Comparison of ENCODE assay signal across 8 mouse cellular contexts in genomic region chr5:65561125-65561893, GRCm38 (mm10). TPM values are rescaled to one million over a fixed set of nuclear protein-coding genes. Genes with fewer than 3 reads are reported as not detected.
DNase-seq lines count a peak whose midpoint lies in the region; ATAC-seq and TF ChIP-seq lines count a peak whose summit lies in the region.
"Had no signal": no experiment of that assay in that cellular context is flagged by ENCODE, and none has a peak within 500 bp of the region (broad histone marks: within the 10 kb centered on the region; RNA-seq: fewer than 3 reads in every experiment).

No protein-coding gene starts in this region.

- no peak for DNase-seq in kidney, adult 2 months
- peak; percentile 93 for DNase-seq in ZHBTc4 (ENCODE audit: low read depth, low spot score)
- peak; percentile 43 for DNase-seq in cerebellum, adult 9-11 months
- peak; percentile 15 for DNase-seq in midbrain, embryonic 14.5 days
- no peak for DNase-seq in adrenal gland, postnatal 14 days
- DNase-seq in right cerebral cortex, adult 18-20 months, result no peak
- DNase-seq: right cerebral cortex, postnatal 25 days had no signal

- peak; percentile 49; the same call in 1 of the 2 replicates for ATAC-seq in kidney, embryonic 16.5 days (ENCODE audit: low FRiP score, low TSS enrichment)
- no peak for ATAC-seq in midbrain, embryonic 14.5 days (ENCODE audit: low FRiP score, low TSS enrichment)

- TF ChIP-seq CTCF in kidney, adult 2 months (conservative IDR thresholded peaks at IDR 0.05; ENCODE audit: insufficient read depth, insufficient read length, low read depth, low read length), result no peak

- 0 out of 2 replicates have a peak, but pooled peaks cover 3% of the 10 kb centered on the region for H3K36me3 ChIP-seq in kidney, embryonic 16.5 days (ENCODE audit: insufficient read depth, low read length)
- H3K36me3 ChIP-seq in kidney, adult 2 months (ENCODE audit: control insufficient read depth, insufficient read depth, low read length), result no peaks in the 10 kb centered on the region
- H3K36me3 ChIP-seq in midbrain, embryonic 14.5 days (ENCODE audit: control insufficient read depth, insufficient read depth, low read length), result 0 out of 2 replicates have a peak, but pooled peaks cover 2% of the 10 kb centered on the region

- no peak overlapping the region for H3K9ac ChIP-seq in kidney, embryonic 16.5 days (replicated peaks; ENCODE audit: low read length)
- H3K9ac ChIP-seq in midbrain, embryonic 14.5 days (replicated peaks; ENCODE audit: low read length), result peak overlapping the region; percentile 31; the same call in 1 of the 2 replicates

- H3K27me3 ChIP-seq in kidney, embryonic 16.5 days (ENCODE audit: insufficient read depth, low read length), result no peaks in the 10 kb centered on the region
- H3K27me3 ChIP-seq in kidney, adult 2 months (replicated peaks; ENCODE audit: control insufficient read depth, insufficient read depth, low read length), result no peaks in the 10 kb centered on the region
- H3K27me3 ChIP-seq in midbrain, embryonic 14.5 days (ENCODE audit: control insufficient read depth, insufficient read depth, low read length), result no peaks in the 10 kb centered on the region

- 43% methylated on average over 17 of the region's 20 CpGs for WGBS in kidney, embryonic 16.5 days
- 49% methylated on average over 20 of the region's 20 CpGs for WGBS in kidney, adult 2 months
- WGBS in midbrain, embryonic 14.5 days, result 27% methylated on average over 19 of the region's 20 CpGs

- peaks cover 9% of the 10 kb centered on the region for H3K4me1 ChIP-seq in kidney, embryonic 16.5 days (ENCODE audit: insufficient read depth, low read length)
- peaks cover 4% of the 10 kb centered on the region; the same call in 1 of the 2 replicates for H3K4me1 ChIP-seq in kidney, adult 2 months (ENCODE audit: control insufficient read depth, insufficient read depth, low read length)
- H3K4me1 ChIP-seq in midbrain, embryonic 14.5 days (ENCODE audit: control insufficient read depth, insufficient read depth, low read length), result no peaks in the 10 kb centered on the region

- no peaks in the 10 kb centered on the region for H3K9me3 ChIP-seq in kidney, embryonic 16.5 days (ENCODE audit: low read length)
- H3K9me3 ChIP-seq in midbrain, embryonic 14.5 days (ENCODE audit: control insufficient read depth, low read length), result no peaks in the 10 kb centered on the region

- H3K4me2 ChIP-seq in kidney, embryonic 16.5 days (replicated peaks; ENCODE audit: low read depth, low read length), result no peak overlapping the region
- no peak overlapping the region for H3K4me2 ChIP-seq in midbrain, embryonic 14.5 days (ENCODE audit: low read length)

- TF ChIP-seq POLR2A in kidney, adult 2 months (IDR thresholded peaks at IDR 0.05; ENCODE audit: low read depth, low read length), result no peak

- H3K27ac ChIP-seq in kidney, embryonic 16.5 days (ENCODE audit: low read length), result 0 out of 2 replicates have a peak overlapping the region, but pooled peaks have one; percentile 18
- H3K27ac ChIP-seq in kidney, adult 2 months (ENCODE audit: insufficient read depth, low read depth, low read length), result no peak overlapping the region
- no peak overlapping the region for H3K27ac ChIP-seq in midbrain, embryonic 14.5 days (replicated peaks; ENCODE audit: low read depth, low read length)

- no peak overlapping the region for H3K4me3 ChIP-seq in kidney, embryonic 16.5 days (ENCODE audit: low read length)
- H3K4me3 ChIP-seq in kidney, adult 2 months (ENCODE audit: insufficient read depth, low read depth, low read length), result no peak overlapping the region
- H3K4me3 ChIP-seq in midbrain, embryonic 14.5 days (replicated peaks; ENCODE audit: low read depth, low read length), result no peak overlapping the region

RNA-seq across cellular contexts. Expression of gene Ube2k, which starts 24.3 kb away (rescaled TPM):
- polyA plus RNA-seq in kidney, embryonic 16.5 days (2015; fragmentation: Nextera tagmentation; extraction: Ambion mirVana), result 158 and 173 TPM in 2 replicates
- 23.1 and 35.1 TPM in 2 replicates for polyA plus RNA-seq in kidney, adult 2 months (2012; rRNA removed)
- 155 and 182 TPM in 2 replicates for polyA plus RNA-seq in midbrain, embryonic 14.5 days (2014; fragmentation: Nextera tagmentation; extraction: Ambion mirVana)
- 107 and 112 TPM in 2 replicates for total RNA-seq in adrenal gland, postnatal 14 days (2021)

RNA-seq across cellular contexts. Expression of gene Smim14, which starts 24.3 kb away (rescaled TPM):
- 101 and 106 TPM in 2 replicates for polyA plus RNA-seq in kidney, embryonic 16.5 days (2015; fragmentation: Nextera tagmentation; extraction: Ambion mirVana)
- 111 and 114 TPM in 2 replicates for polyA plus RNA-seq in kidney, adult 2 months (2012; rRNA removed)
- 196 and 212 TPM in 2 replicates for polyA plus RNA-seq in midbrain, embryonic 14.5 days (2014; fragmentation: Nextera tagmentation; extraction: Ambion mirVana)
- 133 and 149 TPM in 2 replicates for total RNA-seq in adrenal gland, postnatal 14 days (2021)

Comparison
In these comparisons a context has a peak if more than half of its experiments do, and no peak if none do; other contexts are left out.
1. DNase-seq: peak in ZHBTc4 (single experiment), cerebellum, adult 9-11 months (single experiment) and midbrain, embryonic 14.5 days (single experiment); none in kidney, adult 2 months (single experiment), adrenal gland, postnatal 14 days (single experiment) and right cerebral cortex, adult 18-20 months (single experiment).